Mouse (Mus musculus) heart, postnatal 0 days (tissue): ENCODE measurements around the gene Hcn2.

ENCODE experiments used
- CTCF ChIP-seq: IDR thresholded peaks from 2 replicates; pipeline ENCODE4 v1.5.1; 2016; ENCODE audit warnings: antibody characterized with exemption, control low read depth, low read depth
- EP300 ChIP-seq: IDR thresholded peaks from 2 replicates; pipeline ENCODE4 v1.6.1; 2016; ENCODE audit warnings: antibody characterized with exemption, low read depth

GRCm38 (mm10) chr10:79668771-79669575 is 47.5 kb upstream of the Hcn2 start, which contains the start of gene Tpgs1:
- peak; percentile 82 for TF ChIP-seq CTCF
- TF ChIP-seq EP300 = peak; percentile 68; the same call in 1 of the 2 replicates
